Mouse (Mus musculus): ENCODE results near the gene Cd72.

The Cd72 gene

DNA sequence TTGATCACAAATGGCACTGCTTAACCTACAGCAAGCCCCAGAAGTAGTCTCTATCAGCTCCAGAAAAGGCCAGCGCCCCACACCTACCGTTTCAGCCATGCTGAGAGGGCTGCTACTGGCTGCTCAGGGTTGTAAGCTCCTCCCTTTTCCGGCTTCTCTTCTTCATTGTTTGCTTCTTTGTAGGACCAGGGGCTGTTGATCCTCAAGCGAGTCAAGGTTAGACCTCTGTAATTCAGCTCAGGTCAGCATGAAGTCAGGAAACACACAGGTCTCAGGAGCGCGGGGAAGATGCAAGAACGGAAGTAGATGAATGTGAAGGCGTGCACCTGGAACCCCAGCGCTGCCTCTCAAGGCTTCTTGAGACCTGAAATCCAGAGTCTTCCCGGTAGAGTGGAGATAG is 49.7 kb downstream of the Cd72 start:
- no peak for DNase-seq (ENCODE audit: low spot score in 2 of 2)

DNA sequence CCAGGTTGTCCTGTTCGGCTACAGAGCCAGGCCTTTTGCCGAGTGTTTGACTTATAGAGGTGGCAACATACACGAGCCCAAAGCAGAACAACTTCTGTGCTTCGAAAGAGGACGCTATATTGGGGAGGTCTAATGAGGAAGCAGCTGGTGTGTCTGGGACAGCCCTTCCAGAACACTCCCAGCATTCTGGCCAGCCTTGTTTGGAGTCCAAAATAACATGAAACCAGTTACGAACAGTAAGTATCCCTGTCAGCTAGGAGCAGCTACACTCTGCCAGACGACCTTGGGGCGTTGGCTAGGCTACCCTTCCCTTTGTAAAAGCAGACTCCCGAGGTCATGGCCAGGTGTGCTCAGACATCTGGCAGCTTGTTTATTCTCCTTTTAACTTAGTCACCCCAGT is 52.2 kb downstream of the Cd72 start:
- DNase-seq (ENCODE audit: low spot score in 2 of 2) = peak in 1 of 2 experiments; percentile 73

DNA sequence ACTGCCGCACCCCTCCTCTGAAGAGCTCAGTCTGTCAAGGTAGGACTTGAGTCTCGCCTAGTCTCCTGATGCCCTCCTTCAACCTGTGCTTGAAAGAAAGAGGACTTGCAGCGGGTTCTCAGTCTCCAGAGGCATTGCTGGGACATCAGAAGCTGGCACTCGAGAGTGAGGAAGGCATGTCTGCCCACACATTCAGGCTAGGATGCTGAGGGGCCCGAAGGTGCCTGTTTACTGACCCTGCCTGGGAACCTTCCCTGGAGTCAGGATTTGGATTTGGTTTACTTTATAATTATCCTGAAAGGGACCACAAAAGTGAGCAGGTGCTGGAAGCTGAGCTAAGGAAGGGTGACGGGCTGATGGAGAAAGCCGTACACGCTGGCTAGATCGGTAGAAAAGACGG is 52.9 kb downstream of the Cd72 start:
- DNase-seq (ENCODE audit: low spot score in 2 of 2) = no peak

DNA sequence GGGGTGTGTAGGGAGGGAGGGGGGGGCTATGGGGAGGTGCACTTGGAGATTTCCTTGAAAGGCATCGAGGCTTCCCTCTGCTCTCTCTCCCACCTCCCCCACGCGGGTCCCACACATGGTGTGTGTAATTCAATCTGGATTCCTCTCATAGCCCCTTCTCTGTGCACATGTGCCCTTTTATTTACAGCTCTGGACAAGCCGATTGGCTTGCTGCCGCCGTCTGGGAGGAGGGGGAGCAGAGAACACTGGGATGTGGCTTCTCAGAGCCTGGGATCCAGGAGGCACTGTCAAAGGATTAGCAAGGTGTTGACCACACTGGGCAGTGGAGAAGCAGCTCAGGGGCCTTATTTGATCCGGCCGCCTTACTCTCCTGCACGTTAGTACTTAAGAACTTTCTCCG is 53.5 kb downstream of the Cd72 start:
- DNase-seq (ENCODE audit: low spot score in 2 of 2) = no peak

DNA sequence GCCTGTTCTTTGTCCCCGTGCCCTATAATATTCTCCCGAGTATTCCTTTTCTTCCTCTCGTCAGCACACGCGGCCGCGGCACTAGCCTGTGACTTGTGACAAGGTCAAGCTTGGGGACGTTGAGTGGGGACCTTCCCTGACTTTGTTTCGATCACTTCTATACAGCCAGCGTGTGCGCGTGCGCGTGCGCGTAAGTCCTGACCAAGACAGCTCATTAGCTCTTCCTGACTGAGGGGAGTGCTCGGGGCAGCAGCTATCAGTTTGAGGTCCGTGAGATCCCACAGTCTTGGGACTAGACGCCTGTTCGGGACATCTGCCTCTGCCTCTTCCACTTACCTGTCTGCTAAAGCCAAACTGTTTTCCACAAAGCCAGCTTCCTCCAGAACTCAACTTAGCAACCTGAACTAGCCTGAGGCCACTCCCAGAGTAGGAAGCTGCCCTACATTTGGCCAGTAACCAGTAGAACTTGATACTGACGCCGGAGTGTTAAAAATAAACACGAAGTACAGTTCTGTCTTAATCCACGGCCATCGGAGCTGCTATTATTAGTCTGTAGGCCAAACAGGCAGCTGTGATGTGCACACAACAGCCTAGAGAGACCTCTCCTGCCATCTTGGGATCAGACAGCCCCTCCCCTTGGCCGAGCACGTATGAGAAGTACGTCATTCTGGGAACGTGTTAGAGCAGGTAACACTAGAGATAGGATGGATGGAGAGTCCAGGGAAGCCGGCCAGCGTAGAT is 54.9 kb downstream of the Cd72 start:
- peak; percentile 80 to 82 for DNase-seq (ENCODE audit: low spot score in 2 of 2)

- peak in 1 of 2 experiments; percentile 56 for DNase-seq (ENCODE audit: low spot score in 2 of 2)
These were observed 55.5 kb downstream of the Cd72 start for GRCm38 (mm10) chr4:43398829-43399331.

DNA sequence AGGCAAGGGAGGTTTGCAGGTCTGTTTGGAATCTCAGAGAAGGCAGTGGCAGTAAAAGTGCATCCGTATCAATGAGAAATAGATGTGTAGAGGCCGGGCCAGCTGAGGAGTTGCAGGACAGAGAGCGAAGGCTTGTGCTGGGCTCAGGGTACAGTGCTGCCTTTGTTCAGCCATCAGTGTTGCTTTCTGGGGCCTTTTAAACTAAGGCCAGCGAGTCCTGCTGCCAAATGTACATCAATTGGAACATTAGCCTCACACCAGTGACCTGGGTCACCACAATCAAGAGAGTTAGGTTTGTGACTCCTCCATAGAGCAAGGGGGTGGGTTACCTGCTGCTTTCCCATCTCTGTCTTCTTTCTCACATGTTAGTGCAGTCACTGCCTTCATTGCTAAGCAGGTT is 56.4 kb downstream of the Cd72 start:
- DNase-seq (ENCODE audit: low spot score in 2 of 2) = no peak

Measured in heart, adult 9 months (tissue).